Mouse (Mus musculus) lung, adult 2 months (tissue): Measurements from ENCODE around the gene Qtrt2. TPM values are rescaled to one million over a fixed set of nuclear protein-coding genes. Genes with fewer than 3 reads are reported as not detected.

Experiments
- DNase-seq: peaks from one replicate; pipeline ENCODE4 v3.0.0; 2022
- H3K4me1 ChIP-seq: fragments of 200-500 bp; 2 replicates; pipeline ENCODE4 v1.6.1; 2011; ENCODE audit warnings: low read length; ENCODE audit not compliant: control insufficient read depth, insufficient read depth
- H3K4me3 ChIP-seq: fragments of 200-500 bp; replicated peaks from 2 replicates; pipeline ENCODE3; 2011; ENCODE audit warnings: low read depth, mild to moderate bottlenecking, control low read depth, low read length; ENCODE audit errors: extremely low read depth
- CTCF ChIP-seq: fragments of 200-500 bp; IDR thresholded peaks from 2 replicates; pipeline ENCODE4 v1.5.1; 2011; ENCODE audit warnings: mild to moderate bottlenecking, low read length, control low read depth; ENCODE audit not compliant: insufficient read depth
- POLR2A ChIP-seq: fragments of 200-500 bp; IDR thresholded peaks from 2 replicates; pipeline ENCODE4 v1.6.1; 2011; ENCODE audit warnings: low read depth, mild to moderate bottlenecking, control low read depth, low read length, borderline replicate concordance; ENCODE audit errors: extremely low read depth
- WGBS: fragments of 180-500 bp; shearing (Covaris S2); methylation state at CpG from one replicate; pipeline ENCODE4 v1.1.7; 2018; 5-methylcytosine and 5-hydroxymethylcytosine counted together
- polyA plus RNA-seq: library from polyadenylated mRNA; depleted of rRNA; stranded (reverse); fragments of >200 nt; gene quantifications from 2 replicates; pipeline ENCODE4 v1.2.3, GENCODE M21; 2012; rRNA removed

Qtrt2 gene
- 10.8 and 16.1 TPM in 2 replicates for polyA plus RNA-seq

- Histone ChIP-seq H3K4me1 (no peaks in the 10 kb centered on the region), H3K4me3 (no peak within 1 kb of the TSS)
- DNase-seq, result no peak
- no peak for TF ChIP-seq CTCF
- TF ChIP-seq POLR2A, result no peak
- 80% methylated on average over 6 of the region's 6 CpGs for WGBS
These were observed at the start of gene Qtrt2 for GRCm38 (mm10) chr16:43926341-43926859. Gene Qtrt2 (minus strand): TSS chr16:43926809.

DNA sequence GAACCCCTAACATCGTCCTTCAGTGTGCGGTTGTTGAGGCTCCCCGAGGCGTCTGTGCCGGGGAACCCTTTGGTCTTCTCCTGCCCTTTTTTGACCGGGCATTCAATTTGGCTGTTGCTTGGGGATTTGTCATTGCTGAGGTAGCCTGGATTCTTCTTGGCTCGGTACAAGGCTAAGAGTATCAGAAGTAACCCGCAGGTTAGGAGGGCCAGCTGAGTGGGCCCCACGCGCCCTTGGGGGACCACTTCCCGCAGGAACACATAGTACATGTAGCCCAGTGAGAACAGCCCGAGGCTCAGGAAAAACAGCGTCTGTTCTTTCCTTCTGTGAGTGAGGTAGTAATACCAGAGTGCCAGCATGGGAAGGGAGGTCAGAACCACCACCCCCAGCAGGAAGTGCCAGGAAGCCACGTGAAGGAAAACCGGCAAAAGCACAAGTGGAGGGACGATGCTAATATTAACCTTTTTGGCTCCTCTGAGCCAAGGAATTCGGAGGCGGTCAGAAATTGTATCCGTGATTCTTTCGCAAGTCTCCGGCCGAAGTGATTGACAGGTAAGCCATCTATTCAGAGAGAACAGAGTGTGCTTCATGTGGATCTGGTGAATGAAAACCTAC, 47.1 kb upstream of the Qtrt2 start:
- 74% methylated on average over 22 of the region's 22 CpGs for WGBS
- DNase-seq, result no peak
- TF ChIP-seq POLR2A, result no peak
- TF ChIP-seq CTCF, result no peak
- Histone ChIP-seq H3K4me1 (no peaks in the 10 kb centered on the region), H3K4me3 (no peak overlapping the region)

GRCm38 (mm10) chr16:43973147-43973546, 46.5 kb upstream of the Qtrt2 start:
- no peaks in the 10 kb centered on the region for H3K4me1 ChIP-seq
- DNase-seq, result no peak
- 84% methylated on average over 11 of the region's 11 CpGs for WGBS
- H3K4me3 ChIP-seq, result no peak overlapping the region
- TF ChIP-seq POLR2A, result no peak
- TF ChIP-seq CTCF, result no peak

DNA sequence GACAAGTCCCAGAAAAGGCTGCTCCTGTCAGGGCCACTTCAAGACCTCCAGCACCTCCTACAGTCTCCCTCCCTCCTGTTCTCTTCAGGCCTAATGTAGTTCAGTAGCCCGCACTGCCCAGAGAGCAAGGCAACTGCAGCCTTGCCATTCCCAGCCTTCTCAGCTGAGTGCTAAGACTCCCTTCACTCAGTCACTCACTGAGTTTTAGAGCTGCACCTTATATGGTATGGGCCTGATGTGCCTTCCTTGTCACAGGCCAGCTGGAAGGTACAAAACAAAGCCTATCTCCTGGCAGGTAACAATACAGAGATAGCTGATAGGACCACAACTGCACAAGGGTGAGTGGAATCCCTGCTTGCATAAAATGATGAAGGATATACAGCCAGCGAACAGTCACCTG, 45.8 kb upstream of the Qtrt2 start:
- Histone ChIP-seq H3K4me1 (no peaks in the 10 kb centered on the region), H3K4me3 (no peak overlapping the region)
- no peak for DNase-seq
- TF ChIP-seq POLR2A (no peak), CTCF (no peak)
- WGBS, result 98% methylated on average over 2 of the region's 2 CpGs

DNA sequence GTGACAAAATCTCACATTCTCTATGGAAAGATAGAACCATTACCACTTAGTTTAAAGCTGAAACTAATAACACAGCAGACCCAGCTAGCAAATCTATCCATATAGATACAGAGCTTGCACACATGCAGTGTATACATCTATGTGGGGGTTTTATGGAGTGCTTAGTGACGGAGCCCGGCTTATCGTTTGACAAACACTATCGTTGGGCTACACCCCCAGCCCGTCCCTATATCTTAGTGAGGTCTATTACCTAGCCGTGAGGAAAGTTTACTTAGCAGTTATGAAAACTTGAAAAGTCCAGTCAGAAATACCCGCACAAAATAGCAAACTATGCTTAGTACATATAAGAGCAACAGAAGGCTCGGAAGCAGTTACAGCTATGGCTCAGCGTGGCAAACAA, 45.1 kb upstream of the Qtrt2 start:
- TF ChIP-seq POLR2A, result no peak
- no peak for TF ChIP-seq CTCF
- H3K4me3 ChIP-seq, result no peak overlapping the region
- no peak for DNase-seq
- 66% methylated on average over 9 of the region's 9 CpGs for WGBS
- H3K4me1 ChIP-seq, result no peaks in the 10 kb centered on the region

DNA sequence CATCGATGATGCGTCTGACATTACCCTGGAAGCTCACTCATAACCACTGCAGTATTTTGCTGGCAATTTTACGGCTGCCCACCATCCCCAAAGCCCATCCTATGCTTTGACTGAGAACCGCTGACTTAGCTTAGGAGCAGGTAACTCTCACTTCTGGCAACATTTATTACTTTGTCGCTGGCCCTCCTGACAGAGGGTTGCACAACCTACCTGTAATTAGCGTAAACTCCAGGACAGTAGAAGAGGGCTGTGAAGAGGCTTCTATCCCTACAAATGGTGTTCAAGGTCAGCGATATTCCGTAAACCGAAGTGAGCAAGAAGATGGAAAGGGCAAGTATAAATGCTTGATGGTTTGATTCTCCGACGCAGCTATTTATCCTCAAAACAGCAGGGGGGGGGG, 44.6 kb upstream of the Qtrt2 start:
- no peak for DNase-seq
- H3K4me3 ChIP-seq, result no peak overlapping the region
- WGBS, result 89% methylated on average over 11 of the region's 11 CpGs
- no peaks in the 10 kb centered on the region for H3K4me1 ChIP-seq
- TF ChIP-seq POLR2A, result no peak

DNA sequence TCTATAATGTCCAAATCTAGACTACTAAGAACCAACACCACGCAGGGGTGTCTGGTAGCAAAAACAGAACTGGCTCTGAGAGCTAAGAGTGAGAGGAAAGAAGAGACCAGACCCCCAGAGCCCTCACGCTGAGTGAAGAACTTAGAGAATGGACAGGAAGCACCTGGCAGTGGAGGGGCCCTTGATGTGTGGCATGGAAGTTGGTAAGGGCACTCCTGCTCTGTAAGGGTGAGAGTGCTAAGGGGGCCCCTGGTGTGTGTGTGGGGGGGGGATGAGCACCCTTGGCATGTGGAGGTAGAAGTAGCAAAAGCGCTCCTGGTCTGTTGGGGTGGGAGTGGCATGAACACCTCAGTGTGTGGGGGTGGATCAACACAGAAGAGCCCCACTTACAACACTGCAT, 43.8 kb upstream of the Qtrt2 start:
- Histone ChIP-seq H3K4me1 (no peaks in the 10 kb centered on the region), H3K4me3 (no peak overlapping the region)
- WGBS, result 64% methylated on average over 3 of the region's 3 CpGs
- no peak for DNase-seq
- TF ChIP-seq CTCF, result no peak
- TF ChIP-seq POLR2A, result no peak

DNA sequence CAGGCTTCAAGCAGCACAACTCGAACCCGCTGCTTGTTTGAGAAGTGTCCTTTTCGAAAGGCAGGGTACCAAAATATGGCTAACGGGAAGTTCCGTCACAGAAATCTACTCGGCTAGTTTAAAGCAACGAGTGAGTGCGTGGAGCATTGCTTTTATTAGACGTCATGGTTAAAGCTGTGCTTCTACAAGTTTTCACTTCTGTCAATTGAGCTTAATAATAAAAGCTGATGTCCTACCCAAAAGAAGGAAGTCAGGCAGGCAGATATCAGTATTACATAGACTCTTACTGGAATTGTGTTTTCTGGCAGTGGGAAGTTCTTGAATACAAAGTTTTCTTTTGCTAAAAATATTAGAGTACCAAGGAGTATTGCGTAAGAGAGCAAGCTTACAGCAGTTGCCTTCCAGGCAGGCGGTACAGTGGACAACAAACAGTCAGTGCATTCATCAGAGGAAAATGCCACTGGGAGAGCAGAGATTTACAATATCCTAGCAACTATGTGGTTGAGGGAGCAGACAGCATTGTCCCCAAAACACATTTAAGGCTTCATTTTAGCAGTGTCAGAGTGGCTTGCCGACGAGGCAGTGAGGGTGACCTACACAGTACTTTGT, 39.3 kb upstream of the Qtrt2 start:
- no peak for TF ChIP-seq CTCF
- TF ChIP-seq POLR2A, result no peak
- Histone ChIP-seq H3K4me1 (no peaks in the 10 kb centered on the region), H3K4me3 (no peak overlapping the region)
- DNase-seq, result no peak
- WGBS, result 71% methylated on average over 13 of the region's 13 CpGs

DNA sequence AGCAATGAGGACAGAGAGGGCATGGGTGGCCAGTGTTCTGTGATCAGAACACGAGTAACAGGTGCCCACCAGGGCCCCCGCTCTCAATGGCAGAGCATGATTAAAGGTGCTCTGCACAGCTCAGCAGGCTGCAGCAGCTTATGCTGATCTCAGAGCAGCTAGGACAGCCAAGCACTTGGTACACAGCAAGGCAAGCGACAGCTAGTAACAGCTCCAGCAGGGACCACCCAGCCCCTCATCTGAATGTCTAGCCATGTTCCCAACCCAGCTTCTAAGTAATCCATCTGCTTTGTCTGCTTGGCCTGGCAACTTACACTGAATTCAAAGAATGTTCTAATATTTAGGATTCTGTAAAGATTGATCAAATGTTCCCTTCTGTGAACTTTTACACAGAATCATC, 37.2 kb upstream of the Qtrt2 start:
- Histone ChIP-seq H3K4me1 (no peaks in the 10 kb centered on the region), H3K4me3 (no peak overlapping the region)
- TF ChIP-seq CTCF (no peak), POLR2A (no peak)
- DNase-seq, result no peak
- 91% methylated on average over 3 of the region's 3 CpGs for WGBS

DNA sequence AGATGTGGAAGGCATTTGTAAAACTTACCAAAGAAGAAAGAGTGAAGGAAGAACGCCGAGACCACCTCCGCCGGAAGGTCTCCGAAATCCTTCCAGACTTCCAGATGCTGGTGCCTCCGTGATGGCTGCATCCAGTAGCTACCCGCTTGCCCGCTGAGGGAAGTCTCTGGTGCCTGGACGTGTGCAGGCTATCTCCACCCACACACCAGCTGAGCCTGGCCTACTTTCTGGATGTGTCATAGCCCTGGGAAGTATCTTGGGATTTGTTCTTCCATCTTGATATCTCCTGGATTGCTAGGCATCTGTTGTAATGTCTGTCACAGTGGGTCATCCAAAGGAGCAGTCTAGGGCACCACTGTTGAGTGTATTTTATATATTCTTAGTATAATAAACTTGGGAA, 36.7 kb upstream of the Qtrt2 start:
- Histone ChIP-seq H3K4me3 (no peak overlapping the region), H3K4me1 (no peaks in the 10 kb centered on the region)
- 93% methylated on average over 9 of the region's 9 CpGs for WGBS
- TF ChIP-seq POLR2A (no peak), CTCF (no peak)
- DNase-seq, result no peak
